Mouse (Mus musculus) lung, postnatal 0 days (tissue): Measurements from ENCODE around the gene Trio. TPM values are rescaled to one million over a fixed set of nuclear protein-coding genes. Genes with fewer than 3 reads are reported as not detected.

Source experiments
- ATAC-seq: fragments of 200-750 bp; cut with Nextera tagmentation; 2 replicates; pipeline ENCODE4 v1.8.0; 2017; ENCODE audit warnings: moderate library complexity
- DNase-seq: peaks from one replicate; pipeline ENCODE4 v3.0.0-alpha.2; 2016; ENCODE audit warnings: low spot score
- H3K27ac ChIP-seq: fragments of 300-500 bp; sonication (generic); 2 replicates; pipeline ENCODE4 v1.5.1; 2014; ENCODE audit warnings: antibody characterized with exemption, mild to moderate bottlenecking, low read length, mixed read lengths
- H3K27me3 ChIP-seq: fragments of 300-500 bp; sonication (generic); replicated peaks from 2 replicates; pipeline ENCODE4 v1.6.1; 2014; ENCODE audit warnings: low read length, mixed read lengths; ENCODE audit not compliant: insufficient read depth
- H3K36me3 ChIP-seq: fragments of 300-500 bp; sonication (generic); 2 replicates; pipeline ENCODE4 v1.6.1; 2014; ENCODE audit warnings: low read length, mixed read lengths; ENCODE audit not compliant: insufficient read depth
- H3K4me1 ChIP-seq: fragments of 300-500 bp; sonication (generic); 2 replicates; pipeline ENCODE4 v1.6.1; 2014; ENCODE audit warnings: antibody characterized with exemption, low read depth, low read length, mixed read lengths; ENCODE audit not compliant: insufficient read depth
- H3K4me2 ChIP-seq: fragments of 300-500 bp; sonication (generic); replicated peaks from 2 replicates; pipeline ENCODE4 v1.6.1; 2014; ENCODE audit warnings: low read depth, mild to moderate bottlenecking, low read length, moderate library complexity, mixed read lengths
- H3K4me3 ChIP-seq: fragments of 300-500 bp; sonication (generic); 2 replicates; pipeline ENCODE4 v1.5.1; 2014; ENCODE audit warnings: low read depth, low read length
- H3K9ac ChIP-seq: fragments of 300-500 bp; sonication (generic); replicated peaks from 2 replicates; pipeline ENCODE4 v1.6.1; 2014; ENCODE audit warnings: low read depth, mild to moderate bottlenecking
- H3K9me3 ChIP-seq: fragments of 300-500 bp; sonication (generic); 2 replicates; pipeline ENCODE4 v1.6.1; 2016; ENCODE audit warnings: low read length, mixed read lengths
- CTCF ChIP-seq: IDR thresholded peaks from 2 replicates; pipeline ENCODE4 v1.5.1; 2016; ENCODE audit warnings: antibody characterized with exemption, mild to moderate bottlenecking
- EP300 ChIP-seq: IDR thresholded peaks from 2 replicates; pipeline ENCODE4 v1.6.1; 2016; ENCODE audit warnings: antibody characterized with exemption, mild to moderate bottlenecking, control low read depth
- WGBS: fragments of 180-500 bp; shearing (Covaris S2); extraction: QIAGEN DNeasy Blood & Tissue Kit; methylation state at CpG from one replicate; pipeline ENCODE4 v1.1.7; 2014; 5-methylcytosine and 5-hydroxymethylcytosine counted together
- polyA plus RNA-seq: library from polyadenylated mRNA; unstranded; fragments of >200 nt; fragmentation: Nextera tagmentation; extraction: Ambion mirVana; gene quantifications from 2 replicates; pipeline ENCODE4 v1.2.1, GENCODE M21; 2015

Trio gene
- polyA plus RNA-seq, 1 experiment from 2014 or later: 15.6 TPM

GRCm38 (mm10) chr15:27964877-27965276 lies 60.8 kb downstream of the Trio start:
- no peak for DNase-seq
- H3K4me1 ChIP-seq: no peaks in the 10 kb centered on the region; the same call in 1 of the 2 replicates
- no peak overlapping the region for H3K4me2 ChIP-seq
- no peak overlapping the region for H3K27ac ChIP-seq
- ATAC-seq: no peak
- no peaks in the 10 kb centered on the region for H3K27me3 ChIP-seq
- no peak overlapping the region for H3K4me3 ChIP-seq
- no peak for TF ChIP-seq CTCF
- no peak for TF ChIP-seq EP300
- H3K9me3 ChIP-seq: no peaks in the 10 kb centered on the region
- WGBS: 35% methylated on average over 6 of the region's 6 CpGs
- no peak overlapping the region for H3K9ac ChIP-seq
- no peaks in the 10 kb centered on the region for H3K36me3 ChIP-seq

- Histone ChIP-seq H3K4me3 (no peak overlapping the region), H3K27ac (no peak overlapping the region), H3K4me1 (no peaks in the 10 kb centered on the region; the same call in 1 of the 2 replicates)
These were observed 62.1 kb downstream of the Trio start for GRCm38 (mm10) chr15:27963506-27963905.

GRCm38 (mm10) chr15:27960642-27961041 lies 65.0 kb downstream of the Trio start:
- no peak overlapping the region for H3K27ac ChIP-seq
- H3K4me2 ChIP-seq: no peak overlapping the region
- no peak for ATAC-seq
- TF ChIP-seq EP300: no peak
- TF ChIP-seq CTCF: no peak
- H3K9me3 ChIP-seq: no peaks in the 10 kb centered on the region
- 22% methylated on average over 9 of the region's 9 CpGs for WGBS
- H3K36me3 ChIP-seq: no peaks in the 10 kb centered on the region
- no peaks in the 10 kb centered on the region for H3K27me3 ChIP-seq
- no peak overlapping the region for H3K4me3 ChIP-seq
- H3K9ac ChIP-seq: no peak overlapping the region
- H3K4me1 ChIP-seq: no peaks in the 10 kb centered on the region; the same call in 1 of the 2 replicates
- DNase-seq: no peak

More at GRCm38 (mm10) chr15:27963506-27963905, 62.1 kb downstream of the Trio start:
- no peak overlapping the region for H3K4me2 ChIP-seq
- no peaks in the 10 kb centered on the region for H3K36me3 ChIP-seq
- 82% methylated on average over 2 of the region's 2 CpGs for WGBS
- ATAC-seq: no peak
- TF ChIP-seq EP300 (no peak), CTCF (no peak)
- H3K9me3 ChIP-seq: no peaks in the 10 kb centered on the region
- H3K9ac ChIP-seq: no peak overlapping the region
- no peaks in the 10 kb centered on the region for H3K27me3 ChIP-seq
- DNase-seq: no peak

- no peaks in the 10 kb centered on the region for H3K36me3 ChIP-seq
- H3K27ac ChIP-seq: no peak overlapping the region
- TF ChIP-seq EP300 (no peak), CTCF (no peak)
- DNase-seq (no peak), ATAC-seq (no peak)
- H3K4me1 ChIP-seq: no peaks in the 10 kb centered on the region
- H3K27me3 ChIP-seq: no peaks in the 10 kb centered on the region
- no peak overlapping the region for H3K4me2 ChIP-seq
- 69% methylated on average over 9 of the region's 9 CpGs for WGBS
- H3K9me3 ChIP-seq: no peaks in the 10 kb centered on the region
- no peak overlapping the region for H3K9ac ChIP-seq
- H3K4me3 ChIP-seq: no peak overlapping the region
These were observed 67.8 kb downstream of the Trio start for GRCm38 (mm10) chr15:27957867-27958266.

GRCm38 (mm10) chr15:27955614-27956013 lies 70.0 kb downstream of the Trio start:
- Histone ChIP-seq H3K4me2 (no peak overlapping the region), H3K4me1 (no peaks in the 10 kb centered on the region), H3K4me3 (no peak overlapping the region), H3K36me3 (no peaks in the 10 kb centered on the region), H3K27me3 (no peaks in the 10 kb centered on the region), H3K9ac (no peak overlapping the region), H3K9me3 (no peaks in the 10 kb centered on the region), H3K27ac (no peak overlapping the region)
- DNase-seq (no peak), ATAC-seq (no peak)
- no peak for TF ChIP-seq EP300
- TF ChIP-seq CTCF: no peak
- WGBS: 55% methylated on average over 11 of the region's 11 CpGs

GRCm38 (mm10) chr15:27954356-27954755 lies 71.3 kb downstream of the Trio start:
- Histone ChIP-seq H3K4me3 (no peak overlapping the region), H3K4me2 (no peak overlapping the region), H3K27ac (no peak overlapping the region), H3K36me3 (no peaks in the 10 kb centered on the region), H3K9ac (no peak overlapping the region), H3K4me1 (no peaks in the 10 kb centered on the region), H3K9me3 (no peaks in the 10 kb centered on the region), H3K27me3 (no peaks in the 10 kb centered on the region)
- WGBS: 95% methylated on average over 5 of the region's 5 CpGs
- ATAC-seq: no peak
- no peak for DNase-seq
- TF ChIP-seq EP300 (no peak), CTCF (no peak)

- no peaks in the 10 kb centered on the region for H3K9me3 ChIP-seq
- no peak overlapping the region for H3K9ac ChIP-seq
- H3K27me3 ChIP-seq: no peaks in the 10 kb centered on the region
- TF ChIP-seq EP300 (no peak), CTCF (no peak)
- H3K4me2 ChIP-seq: no peak overlapping the region
- no peaks in the 10 kb centered on the region for H3K36me3 ChIP-seq
- DNase-seq: no peak
- no peaks in the 10 kb centered on the region for H3K4me1 ChIP-seq
- H3K4me3 ChIP-seq: no peak overlapping the region
- no peak overlapping the region for H3K27ac ChIP-seq
- no peak for ATAC-seq
- 71% methylated on average over 3 of the region's 3 CpGs for WGBS
These were observed 72.1 kb downstream of the Trio start for GRCm38 (mm10) chr15:27953570-27953969.
